Mouse (Mus musculus) c-Kit-positive CD71-positive TER-119-positive erythroid progenitor cells, embryonic 14.5 days (primary cell): Measurements from ENCODE around the gene Gm15557.
"Not testable (repeated sequence)": the region's sequence is repeated elsewhere in the genome, so short reads cannot be mapped to it uniquely, and the experiment has no call there.

Experiments
- DNase-seq: peaks from one replicate; pipeline ENCODE4 v3.0.0-alpha.2; 2013; ENCODE audit warnings: low spot score

The Gm15557 gene

DNA sequence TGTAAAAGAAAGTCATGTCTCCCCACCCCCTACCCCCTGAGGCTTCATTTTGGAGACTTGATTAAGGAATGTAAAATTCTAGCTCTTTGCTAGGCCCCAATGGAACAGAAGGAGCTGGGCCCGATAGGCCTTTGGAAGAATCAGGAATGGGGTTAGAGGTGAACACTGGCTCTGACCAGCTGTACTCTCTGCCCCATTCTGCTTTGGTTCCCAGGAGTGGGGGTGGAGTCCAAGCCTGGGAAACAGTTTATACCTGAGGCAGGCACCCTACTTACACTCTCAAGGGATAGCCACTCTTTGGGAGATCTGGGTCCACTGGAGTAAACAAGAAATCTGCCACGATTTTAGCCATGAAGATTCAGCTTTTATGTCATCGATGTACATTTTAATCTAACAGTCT, at the start of gene Gm15557:
Gene Gm15557, plus strand, starts transcription at position 48 of the 400 bp plus-strand sequence.
- no peak for DNase-seq

DNA sequence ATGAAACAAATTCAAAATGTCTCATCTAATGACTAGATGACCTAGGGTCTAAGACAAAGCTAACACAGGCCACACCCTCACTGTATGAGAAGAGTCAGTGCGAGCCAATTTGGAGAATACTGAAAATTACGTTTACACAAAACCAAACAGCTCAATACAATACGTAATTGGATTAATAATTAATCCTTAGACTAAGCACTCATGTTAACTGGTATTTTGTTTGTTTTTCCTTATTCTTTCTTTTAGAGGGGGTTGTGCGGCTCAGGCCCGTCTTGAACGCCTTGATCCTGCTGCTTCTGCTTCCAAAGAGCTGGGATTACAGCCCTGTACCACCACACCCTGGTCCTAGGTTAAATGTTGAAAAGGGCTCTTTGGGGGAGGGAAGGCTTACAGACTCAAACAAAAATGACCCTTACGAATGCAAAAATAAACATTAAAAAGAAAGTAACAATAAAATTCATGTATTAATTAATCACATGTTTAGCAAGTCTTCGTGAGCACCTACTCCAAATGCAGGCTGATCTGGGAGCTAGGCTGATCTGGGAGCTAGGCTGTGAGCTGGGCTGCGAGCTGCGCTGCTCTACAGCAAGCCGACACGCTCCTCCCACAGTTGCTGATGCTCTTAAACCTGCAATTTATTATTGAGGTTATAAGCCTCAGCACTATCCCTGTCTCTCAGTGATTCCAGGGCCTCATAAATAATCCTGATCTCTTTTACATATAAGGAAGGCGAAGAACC, 46.1 kb upstream of the Gm15557 start:
- DNase-seq, result no peak

DNA sequence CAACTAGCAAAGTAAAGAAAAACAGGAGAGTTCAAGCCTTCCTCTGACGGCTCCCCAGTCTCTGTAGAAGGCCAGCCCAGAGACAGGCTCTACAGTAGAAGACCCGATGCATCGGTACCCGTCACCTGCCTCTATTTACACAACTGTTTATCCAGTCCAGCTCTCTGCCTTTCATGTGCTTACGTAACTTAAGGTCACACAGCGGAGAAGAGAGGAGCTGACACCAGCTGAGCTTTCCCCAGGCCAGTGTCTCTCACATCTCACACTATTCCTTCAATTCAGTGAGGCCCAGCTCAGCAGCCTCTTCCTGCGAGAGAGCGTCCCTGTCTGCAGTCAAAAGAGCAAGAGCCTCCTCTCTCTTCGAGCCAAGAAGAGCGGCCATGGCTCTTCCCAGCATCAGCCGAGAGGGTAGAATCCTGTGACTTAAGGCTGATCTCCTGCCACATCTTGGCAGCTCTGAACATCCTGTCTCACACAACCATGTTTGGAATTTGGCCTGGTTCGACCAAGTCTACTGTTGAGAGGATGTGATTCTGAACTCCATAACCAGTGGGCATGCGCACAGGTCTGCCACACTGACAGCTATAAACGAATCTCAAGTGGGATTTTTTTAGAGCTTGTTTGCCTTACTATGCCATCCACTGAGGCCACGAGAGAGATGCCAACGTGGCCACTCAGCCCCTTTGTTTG, 45.3 kb upstream of the Gm15557 start:
- no peak for DNase-seq

DNA sequence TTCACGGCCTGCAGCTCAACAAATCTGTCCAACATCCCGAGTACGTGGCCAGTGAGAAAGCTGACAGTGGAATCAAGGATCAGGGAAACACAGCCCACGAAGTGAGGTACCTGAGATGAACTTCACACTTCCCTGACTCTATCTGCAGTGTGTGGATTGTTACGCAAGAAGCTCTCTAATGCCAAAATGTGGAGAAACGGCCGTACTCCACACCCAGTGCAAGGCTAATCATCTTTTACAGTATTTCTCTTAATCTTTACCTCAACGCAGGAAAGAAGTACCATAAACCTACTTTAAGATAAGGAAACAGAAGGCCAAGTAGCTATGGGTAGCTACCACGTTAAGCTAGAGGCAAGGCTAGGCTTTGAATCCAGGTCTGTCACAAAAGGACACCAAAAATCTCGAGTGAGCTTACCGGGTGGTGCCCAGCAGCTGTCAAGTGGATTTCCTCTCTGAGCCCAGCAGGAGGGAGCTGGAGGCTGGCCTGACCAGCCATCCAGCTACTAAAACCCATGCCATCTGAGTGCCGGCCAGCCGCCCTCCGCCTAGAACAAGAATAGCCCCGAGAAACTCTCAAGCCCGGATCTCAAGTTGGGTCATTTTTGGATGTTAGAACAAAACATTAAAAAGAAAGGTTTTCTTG, 37.4 kb upstream of the Gm15557 start:
- no peak for DNase-seq

DNA sequence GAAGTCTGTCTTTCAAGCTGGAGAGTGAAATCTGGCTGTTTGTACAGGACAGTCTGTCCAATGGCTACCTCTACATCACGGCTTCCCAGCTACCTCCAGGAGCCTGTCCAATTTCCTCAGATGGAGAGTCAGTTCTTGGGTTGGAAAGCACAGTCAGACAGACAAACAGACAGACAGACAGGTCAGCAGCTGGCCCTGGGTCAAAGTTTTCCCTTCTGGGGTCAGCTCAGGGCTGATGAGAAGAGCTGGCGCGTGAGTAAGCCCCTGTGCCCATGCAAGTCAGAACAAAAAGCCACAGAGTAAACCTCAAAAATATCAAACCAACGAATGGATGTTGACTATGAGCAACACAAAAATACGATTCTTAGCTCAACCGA, 36.9 kb upstream of the Gm15557 start:
- no peak for DNase-seq

DNA sequence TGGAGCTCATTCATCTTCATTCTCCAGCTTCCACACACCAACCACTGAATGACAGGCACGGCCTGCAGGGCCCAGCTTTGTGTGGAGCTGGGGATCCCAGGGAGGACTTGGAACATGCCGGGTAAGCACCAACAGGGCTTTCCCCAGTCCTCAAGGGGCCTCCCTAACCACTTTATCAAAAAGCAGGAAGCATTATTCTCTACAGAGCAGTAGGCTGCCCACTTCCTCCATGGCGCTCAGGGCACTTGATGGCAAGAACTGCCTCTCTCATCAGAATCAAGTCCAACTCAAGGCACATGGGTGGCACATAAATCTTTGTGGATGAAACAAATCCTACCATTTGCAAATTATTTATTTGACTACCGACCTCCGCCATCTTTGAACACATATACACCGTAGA, 25.8 kb upstream of the Gm15557 start:
- no peak for DNase-seq

DNA sequence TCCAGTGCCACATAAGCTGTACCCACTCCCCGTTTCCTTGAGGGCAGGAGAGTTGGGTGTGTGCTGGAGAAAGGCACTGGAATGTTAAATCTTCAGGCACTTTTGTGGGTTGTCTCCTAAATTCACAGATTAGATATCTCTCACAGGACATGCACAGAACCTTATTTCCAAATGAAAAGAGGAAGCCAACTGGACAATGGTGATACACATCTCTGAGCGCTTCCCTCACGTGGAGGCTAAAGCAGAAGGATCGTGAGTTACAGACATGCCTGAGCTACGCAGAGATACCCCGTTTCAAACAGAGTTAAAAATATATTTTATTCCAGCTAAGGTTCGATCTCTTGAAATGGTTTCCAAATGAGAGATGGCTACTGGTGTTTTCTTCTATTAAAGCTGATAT, 17.4 kb upstream of the Gm15557 start:
- DNase-seq, result no peak

DNA sequence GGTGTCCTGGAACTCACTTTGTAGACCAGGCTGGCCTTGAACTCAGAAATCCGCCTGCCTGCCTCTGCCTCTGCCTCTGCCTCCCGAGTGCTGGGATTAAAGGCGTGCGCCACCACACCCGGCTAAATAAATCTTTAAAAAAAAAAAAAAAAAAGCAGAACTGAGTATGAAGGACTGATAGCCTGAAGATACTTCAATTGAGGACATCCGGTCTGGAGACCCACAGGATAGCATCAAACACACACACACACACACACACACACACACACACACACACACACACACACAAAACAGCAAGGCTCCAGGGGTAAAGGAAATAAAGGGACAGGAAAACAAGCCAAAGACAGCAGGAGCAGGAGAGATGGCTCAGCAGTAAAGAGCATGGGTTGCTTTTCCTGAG, 15.3 kb upstream of the Gm15557 start:
- not testable (repeated sequence) for DNase-seq

DNA sequence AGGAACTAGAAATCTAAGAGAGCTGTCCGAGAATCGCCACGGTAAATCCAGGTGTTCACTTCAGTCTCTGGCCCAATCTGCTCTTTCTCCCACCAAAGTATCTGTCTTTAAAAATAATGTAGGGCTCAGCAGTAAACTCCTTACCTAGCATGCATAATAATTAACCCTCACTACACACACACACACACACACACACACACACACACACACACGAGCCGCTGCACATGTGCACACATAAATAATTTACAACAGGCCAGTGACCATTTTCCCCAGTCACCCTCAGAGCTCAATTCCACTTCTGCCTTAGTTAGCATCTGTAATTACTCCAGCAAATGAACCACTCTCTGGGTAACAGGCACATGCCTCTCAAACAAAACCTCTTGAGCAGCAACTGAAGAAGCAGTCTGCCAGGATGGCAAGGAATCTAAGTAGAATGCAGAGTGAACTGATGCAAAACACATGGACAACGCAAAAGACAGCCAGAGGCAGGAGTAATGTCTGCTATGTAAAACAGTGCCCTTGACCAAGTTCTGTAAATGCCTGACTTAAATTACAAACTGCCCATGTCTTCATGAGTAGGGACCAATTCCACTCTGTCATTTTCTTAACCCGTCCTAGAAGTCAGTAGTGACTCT, 11.7 kb upstream of the Gm15557 start:
- no peak for DNase-seq

DNA sequence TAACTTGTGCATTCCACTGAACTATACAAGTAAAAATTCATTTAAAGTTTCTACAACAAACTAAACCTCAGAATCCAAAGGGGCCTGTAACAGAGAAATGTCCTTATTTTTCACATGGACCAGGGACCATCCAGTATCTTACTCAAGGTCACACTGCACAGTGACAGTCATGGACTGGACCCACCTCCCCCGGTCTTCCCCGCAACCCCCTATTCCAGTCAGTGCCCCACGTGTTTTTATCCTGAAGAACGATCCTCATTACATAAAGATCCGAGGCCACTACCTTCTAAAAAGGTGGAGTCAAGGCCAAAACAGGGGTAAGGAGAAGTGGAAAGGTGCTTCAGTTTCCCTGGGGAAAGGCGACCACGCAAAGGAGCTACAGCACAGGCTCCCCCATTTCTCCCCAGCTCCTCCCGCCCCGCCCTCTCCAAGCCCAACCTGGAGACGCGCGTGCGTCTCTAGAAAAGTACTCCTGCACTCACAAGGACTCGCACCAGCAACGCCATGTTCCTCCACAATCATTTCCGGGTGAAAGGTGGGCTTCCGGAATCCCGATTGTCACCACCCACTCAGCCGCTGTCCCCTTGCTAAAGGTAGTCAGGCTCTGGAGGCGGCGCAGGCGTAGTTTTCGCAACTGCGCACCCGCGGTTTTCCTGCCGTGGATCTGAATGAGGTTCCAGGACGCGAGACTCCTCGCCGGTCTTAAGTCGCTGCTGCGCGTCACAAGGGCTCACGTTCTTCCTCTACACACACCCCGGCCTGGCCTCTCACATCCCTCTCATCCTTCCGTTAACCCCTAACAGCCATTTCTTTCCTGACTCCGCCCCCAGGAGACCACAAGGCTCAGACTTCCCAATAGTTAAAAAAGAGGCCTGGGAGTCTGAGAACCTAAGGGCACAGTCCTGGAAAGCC, 10.7 kb upstream of the Gm15557 start, which contains the start of gene Uqcc1:
Gene Uqcc1, minus strand, starts transcription at position 780 of the 912 bp plus-strand sequence.
- peak; percentile 95 for DNase-seq

DNA sequence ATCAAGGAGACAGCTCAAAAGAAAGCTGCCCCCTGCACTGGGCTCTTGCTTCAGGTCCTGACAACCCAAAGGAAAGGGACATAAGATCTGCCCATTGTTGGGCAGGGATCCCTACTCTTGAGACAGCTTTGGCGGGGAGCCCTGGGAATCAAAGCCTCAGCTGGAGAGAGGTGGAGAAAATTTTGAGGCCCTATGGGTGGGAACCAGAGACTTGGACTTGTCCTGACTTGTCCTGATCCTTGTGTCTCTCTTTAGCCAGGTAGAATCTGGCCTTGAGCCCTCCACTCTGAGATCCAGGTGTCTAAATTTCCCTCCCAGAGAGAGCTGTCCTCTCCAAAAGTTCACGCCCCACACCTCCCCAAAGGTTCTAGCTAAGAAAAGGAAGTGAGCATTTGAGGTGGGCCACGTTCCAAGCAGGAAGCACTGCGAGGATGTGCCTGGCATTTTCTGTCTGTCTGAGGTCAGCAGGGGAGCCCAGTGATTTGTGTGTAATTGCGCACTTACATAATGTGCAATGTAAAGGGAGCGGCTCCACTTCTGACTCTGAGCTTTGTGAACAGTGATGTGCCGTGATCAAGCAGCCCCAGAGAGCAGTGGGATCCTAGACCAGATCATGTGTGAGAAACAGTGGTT, 515 bp upstream of the Gm15557 start:
- no peak for DNase-seq

DNA sequence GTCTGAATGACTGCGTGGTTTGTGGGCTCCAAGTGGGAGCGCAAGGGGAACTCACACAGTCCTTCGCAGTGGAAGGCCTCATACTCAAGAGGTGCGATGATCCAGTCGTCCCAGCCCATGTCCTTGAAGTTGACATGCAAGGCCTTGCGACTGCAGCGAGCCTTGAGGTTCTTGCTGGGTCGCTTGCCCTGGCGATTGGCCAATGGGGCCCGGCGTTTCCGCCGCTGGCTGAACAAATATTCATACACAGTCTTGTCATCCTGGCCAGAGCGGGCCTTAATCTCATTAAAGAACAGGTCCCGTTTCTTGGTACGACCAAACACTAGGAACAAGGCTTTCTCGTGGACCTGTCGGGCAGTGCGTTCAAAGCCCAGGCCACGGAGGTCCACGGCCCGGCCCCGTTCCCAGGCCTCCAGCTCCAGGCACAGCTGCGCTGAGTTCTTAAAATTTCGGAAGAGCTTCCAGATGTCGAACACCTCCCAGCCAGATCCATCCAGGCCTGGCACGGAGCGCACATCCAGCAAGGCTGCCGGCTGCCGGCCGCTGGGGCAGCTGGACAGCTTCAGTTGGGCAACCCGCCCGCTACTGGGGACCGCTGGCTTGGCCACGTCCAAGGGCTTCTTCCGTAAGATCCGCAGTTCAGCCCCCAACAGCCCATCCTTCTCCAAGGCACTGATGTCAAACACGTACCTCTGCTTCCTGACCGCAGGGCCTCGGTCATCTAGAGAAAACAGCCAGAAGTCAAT, 1.3 kb downstream of the Gm15557 start:
- DNase-seq, result no peak

DNA sequence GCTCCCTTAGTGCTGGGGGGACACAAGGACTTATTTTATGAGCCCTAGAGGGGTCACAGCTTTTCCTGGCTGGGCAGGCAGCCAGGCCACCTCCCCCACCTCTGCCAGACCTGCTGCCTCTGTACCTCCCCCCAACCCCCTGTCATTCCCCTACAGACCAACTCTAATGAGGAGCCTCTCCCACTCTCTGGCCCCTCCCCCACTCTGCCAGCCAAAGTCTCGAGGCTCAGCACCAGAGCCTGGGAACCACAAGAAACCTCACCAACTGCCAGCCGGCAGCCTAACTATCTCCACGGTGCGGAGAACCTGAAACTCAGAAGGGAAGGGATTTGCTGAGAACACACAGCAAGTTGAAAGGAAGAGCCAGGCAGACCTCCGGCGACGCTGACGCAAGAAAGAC, 2.9 kb downstream of the Gm15557 start:
- DNase-seq, result no peak

DNA sequence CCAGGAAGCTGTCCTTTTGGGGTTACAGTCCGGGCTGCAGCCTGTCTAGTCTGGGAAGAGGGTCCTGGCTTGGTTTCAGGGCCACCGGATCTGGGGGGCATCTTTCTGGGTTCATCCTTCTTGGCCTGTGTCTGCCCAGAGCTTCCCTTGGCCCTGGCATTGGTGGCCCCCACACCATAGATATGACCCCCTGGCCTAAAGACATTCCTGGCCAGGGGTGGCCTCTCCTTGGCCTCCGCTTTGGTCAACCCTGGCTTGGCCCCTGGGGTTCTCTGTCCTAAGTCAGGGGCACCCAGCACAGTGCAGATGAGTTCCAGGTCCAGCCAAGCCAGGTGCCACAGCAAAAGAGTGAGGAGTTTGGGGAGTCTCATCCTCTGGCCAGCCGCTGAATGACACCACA, 4.2 kb downstream of the Gm15557 start:
- no peak for DNase-seq

DNA sequence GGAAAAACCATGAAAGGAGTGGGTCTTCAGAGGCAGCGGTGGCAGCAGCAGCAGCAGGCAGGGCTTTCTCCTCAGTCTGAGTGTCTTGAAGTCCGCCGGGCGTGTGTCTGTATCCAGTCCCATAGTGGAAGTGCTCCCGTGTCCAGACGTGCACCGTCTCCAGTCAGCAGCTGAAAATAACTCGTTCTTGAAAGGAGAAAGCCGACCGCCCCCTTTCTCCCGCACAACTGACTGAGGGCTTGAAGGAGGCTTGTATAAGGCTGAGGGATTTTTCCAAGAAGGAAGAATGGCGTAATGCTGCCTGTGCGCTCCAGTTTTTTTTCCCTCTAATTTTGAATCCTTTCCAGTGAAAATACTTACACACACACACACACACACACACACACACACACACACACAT, 4.6 kb downstream of the Gm15557 start, which contains the start of gene Gdf5:
Gene Gdf5, minus strand, starts transcription at position 244 of the 400 bp plus-strand sequence.
- DNase-seq, result no peak

DNA sequence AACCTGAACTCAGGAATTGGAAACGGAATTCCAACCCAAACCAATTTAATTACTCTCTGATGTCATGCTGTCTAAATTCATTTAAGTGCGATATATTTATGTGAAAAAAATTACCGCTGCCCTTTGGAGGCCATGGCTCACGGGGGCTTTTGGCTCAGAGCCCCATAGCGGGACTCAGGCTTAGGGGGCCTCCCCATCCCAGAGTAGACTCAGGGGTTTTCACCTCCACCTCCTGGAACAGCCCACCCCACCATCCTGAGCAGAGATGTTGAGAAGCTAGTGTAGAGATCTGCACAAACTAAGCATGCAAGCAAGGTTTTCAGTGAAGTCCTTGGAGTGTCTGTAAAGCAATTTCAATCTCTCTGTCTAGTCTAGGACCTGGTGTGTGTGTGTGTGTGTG, 5.1 kb downstream of the Gm15557 start:
- no peak for DNase-seq

DNA sequence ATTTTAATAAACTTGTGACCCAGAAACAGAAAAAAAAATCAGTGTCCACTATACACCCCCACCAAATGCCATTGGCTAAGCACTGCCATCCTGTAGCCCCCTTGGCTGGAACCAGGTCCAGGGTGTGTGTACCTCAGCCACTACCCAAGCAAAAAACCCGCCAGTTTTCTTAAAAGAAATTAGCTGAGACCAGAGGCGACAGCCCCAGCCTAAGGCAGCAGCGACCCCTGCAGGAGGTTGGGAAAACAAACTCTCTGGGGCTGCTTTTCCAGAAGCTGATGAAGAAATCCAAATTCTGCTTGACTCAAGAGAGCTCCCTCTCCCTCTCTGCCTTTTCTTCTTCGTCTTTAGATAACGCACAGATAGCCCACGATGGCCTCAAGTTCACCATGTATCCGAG, 5.5 kb downstream of the Gm15557 start:
- DNase-seq, result peak; percentile 78

DNA sequence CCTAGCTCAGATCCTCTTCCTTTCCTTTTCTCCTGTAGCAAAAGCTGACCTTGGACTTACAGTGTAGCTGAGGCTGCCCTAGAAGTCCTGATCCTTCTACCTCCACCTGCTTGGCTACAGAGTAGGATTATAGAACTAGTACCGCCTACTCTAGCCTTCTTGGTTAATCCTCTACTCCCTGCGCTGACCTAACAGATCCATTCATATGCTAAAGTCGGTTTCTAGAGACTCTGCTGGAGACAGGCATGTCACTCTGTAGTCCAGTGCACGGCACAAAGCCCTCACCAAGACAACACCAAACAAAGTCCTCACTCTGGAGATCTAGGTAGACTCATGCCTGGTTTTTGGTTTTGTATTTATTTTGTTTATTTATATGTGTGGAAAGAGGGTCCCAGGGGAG, 6.0 kb downstream of the Gm15557 start:
- DNase-seq, result no peak

DNA sequence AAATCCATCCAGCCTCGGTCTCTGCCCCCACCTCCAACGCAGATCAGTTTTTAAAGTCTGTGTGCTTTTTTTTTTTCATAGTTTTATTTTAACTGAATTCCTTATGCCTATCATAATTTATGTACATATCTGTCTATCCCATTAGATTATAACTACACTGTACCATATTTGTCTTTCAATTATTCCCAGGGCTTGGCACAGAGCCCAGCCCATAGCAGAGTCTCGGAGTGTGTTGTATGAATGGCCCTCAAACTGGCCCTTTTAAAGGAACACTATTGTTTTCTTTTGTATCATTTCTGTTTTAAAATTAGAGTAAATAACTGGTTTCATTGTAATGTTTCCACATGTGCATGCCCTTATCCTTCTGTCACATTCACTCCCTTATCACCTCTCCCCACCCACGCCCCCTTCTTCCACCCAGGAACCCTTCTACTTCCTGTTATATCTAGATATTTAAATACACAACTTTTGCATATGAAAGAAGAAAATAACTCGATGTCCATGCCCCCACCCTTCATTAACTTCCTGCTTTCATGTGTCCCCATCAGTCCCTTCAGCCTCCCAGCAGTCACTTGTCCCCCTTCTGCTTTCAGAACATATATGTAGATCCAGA, 7.0 kb downstream of the Gm15557 start:
- peak; percentile 71 for DNase-seq

DNA sequence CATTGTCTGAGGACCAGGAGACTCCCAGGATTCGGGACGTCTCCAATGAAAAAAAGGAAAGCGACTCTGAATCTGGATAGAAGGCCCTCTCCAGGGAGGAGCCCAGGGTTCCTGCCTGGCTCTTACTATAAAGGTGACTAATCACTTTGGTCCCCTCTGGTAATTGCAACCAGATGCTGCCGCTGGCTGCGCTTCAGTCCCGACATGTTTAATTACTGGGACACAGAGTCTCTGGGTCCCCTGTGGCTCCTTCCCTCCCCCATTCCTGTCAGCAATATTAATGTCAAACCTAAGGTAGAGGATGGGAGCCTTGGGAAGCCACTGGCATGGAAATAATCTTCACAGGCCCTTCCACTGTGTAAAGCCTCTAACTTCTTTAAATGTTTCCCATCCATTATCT, 8.8 kb downstream of the Gm15557 start:
- DNase-seq, result no peak
